Mouse (Mus musculus): ENCODE measurements around the gene Car14.

GRCm38 (mm10) chr3:95863578-95863977, 40.9 kb downstream of the Car14 start:
- TF ChIP-seq CTCF (IDR thresholded peaks at IDR 0.05; ENCODE audit: extremely low read depth, insufficient read depth, low read length) (no peak), POLR2A (IDR thresholded peaks at IDR 0.05; ENCODE audit: extremely low read depth, insufficient read depth, low read length) (no peak)
